Mouse (Mus musculus) myocyte (in vitro differentiated cells): Measurements from ENCODE around the gene Rhoq.

Source experiments
- E2F4 ChIP-seq: IDR thresholded peaks from one replicate; pipeline ENCODE4 v1.6.1; 2011; ENCODE audit warnings: mild to moderate bottlenecking, control low read depth, moderate library complexity; ENCODE audit not compliant: insufficient read depth
- MYOD1 ChIP-seq, 3 experiments: IDR thresholded peaks; one replicate each; pipeline ENCODE4 v1.6.1; 2011; ENCODE audit warnings: control low read depth in 2 of 3, low read depth in 2 of 3, mild to moderate bottlenecking in 2 of 3, moderate library complexity in 1 of 3; ENCODE audit not compliant: insufficient read length in 2 of 3, control insufficient read depth in 1 of 3
- POLR2A ChIP-seq: IDR thresholded peaks from one replicate; pipeline ENCODE4 v1.6.1; 2011; ENCODE audit warnings: low read depth, mild to moderate bottlenecking, control low read depth, moderate library complexity; ENCODE audit not compliant: insufficient read length
- TCF12 ChIP-seq: IDR thresholded peaks from one replicate; pipeline ENCODE4 v1.6.1; 2011; ENCODE audit warnings: mild to moderate bottlenecking, control low read depth; ENCODE audit not compliant: poor library complexity, insufficient read depth, severe bottlenecking

DNA sequence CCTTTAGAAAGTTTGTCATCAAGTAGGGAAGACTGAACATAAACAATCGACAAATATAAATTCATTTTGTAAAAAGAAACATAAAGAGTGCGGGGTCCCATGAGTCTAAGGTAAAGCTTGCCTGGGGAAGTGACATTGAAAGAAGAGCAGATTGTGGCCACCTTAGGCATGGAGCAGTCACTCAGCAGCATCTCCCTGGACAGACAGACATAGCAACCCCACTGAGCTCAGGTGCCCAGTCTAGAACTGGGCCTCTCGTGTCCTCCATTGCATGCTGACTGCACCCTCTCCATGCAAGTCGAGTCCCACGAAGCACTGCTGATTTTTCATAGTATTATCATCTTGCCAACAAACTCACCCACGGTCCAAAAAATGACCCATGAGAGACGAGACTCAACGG is 81.9 kb downstream of the Rhoq start:
- TF ChIP-seq MYOD1 (IDR thresholded peaks at IDR 0.05; ENCODE audit: control insufficient read depth in 1 of 3, insufficient read length in 2 of 3, low read depth in 2 of 3): no peak
- no peak for TF ChIP-seq TCF12
- no peak for TF ChIP-seq E2F4
- no peak for TF ChIP-seq POLR2A
